Mouse (Mus musculus): ENCODE measurements around the gene Rlf. TPM values are rescaled to one million over a fixed set of nuclear protein-coding genes. Genes with fewer than 3 reads are reported as not detected.

Gene Rlf
- polyA plus RNA-seq, 1 experiment from 2014 or later: 20.7 TPM

DNA sequence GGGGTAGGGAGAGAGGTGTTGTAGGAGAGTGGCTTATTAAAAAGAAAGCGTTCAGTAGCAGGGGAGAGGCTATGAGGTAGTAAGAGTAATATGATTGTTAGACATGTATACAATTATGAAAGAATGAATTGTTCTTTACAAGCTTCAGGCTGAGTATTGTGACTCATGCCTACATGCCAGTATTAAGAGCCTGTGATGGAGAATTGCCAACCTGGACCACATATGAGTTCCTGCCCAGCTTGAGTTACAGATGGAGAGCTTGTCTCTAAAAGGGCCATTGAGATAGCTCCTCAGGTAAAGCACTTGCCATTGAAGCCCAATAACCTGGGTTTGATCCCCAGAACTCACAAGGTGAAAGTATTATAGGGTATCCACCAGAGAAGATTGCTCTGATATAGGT lies 8.3 kb upstream of the Rlf start:
- Histone ChIP-seq H3K9ac (ENCODE audit: low read length) (no peak overlapping the region), H3K27me3 (replicated peaks; ENCODE audit: control insufficient read depth, insufficient read depth, low read length) (no peaks in the 10 kb centered on the region), H3K27ac (ENCODE audit: low read depth) (no peak overlapping the region), H3K36me3 (ENCODE audit: control insufficient read depth, insufficient read depth, low read length) (no peaks in the 10 kb centered on the region), H3K4me1 (replicated peaks; ENCODE audit: control insufficient read depth, insufficient read depth, low read length) (no peaks in the 10 kb centered on the region), H3K4me2 (ENCODE audit: low read length) (no peak overlapping the region), H3K9me3 (ENCODE audit: control insufficient read depth, low read length) (no peaks in the 10 kb centered on the region), H3K4me3 (ENCODE audit: low read depth, low read length) (no peak overlapping the region)
- DNase-seq (ENCODE audit: low spot score) (no peak), ATAC-seq (replicated peaks; ENCODE audit: low FRiP score, low TSS enrichment, low read depth) (no peak)
- 90% methylated on average over 1 of the region's 1 CpGs for WGBS

DNA sequence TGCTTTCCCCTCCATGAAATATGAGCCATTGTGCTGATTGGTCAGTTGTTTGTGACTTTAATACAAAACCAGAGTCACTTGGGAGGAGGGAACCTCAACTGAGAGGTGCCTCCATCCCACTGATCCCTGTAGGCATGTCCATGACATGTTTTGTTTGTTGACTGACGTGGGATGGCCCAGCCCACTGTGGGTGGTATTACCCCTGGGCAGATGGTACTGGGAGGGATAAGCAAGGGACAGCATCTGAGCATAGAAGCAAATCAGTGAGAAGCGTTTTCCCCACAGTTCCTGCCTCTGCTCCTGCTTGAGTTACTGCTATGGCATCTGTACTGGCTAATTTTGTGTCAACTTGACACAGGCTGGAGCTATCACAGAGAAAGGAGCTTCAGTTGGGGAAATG lies 1.3 kb upstream of the Rlf start:
- no peak overlapping the region for H3K4me2 ChIP-seq (ENCODE audit: low read length)
- no peaks in the 10 kb centered on the region; the same call in 1 of the 2 replicates for H3K36me3 ChIP-seq (ENCODE audit: control insufficient read depth, insufficient read depth, low read length)
- ATAC-seq (replicated peaks; ENCODE audit: low FRiP score, low TSS enrichment, low read depth): no peak
- H3K27me3 ChIP-seq (replicated peaks; ENCODE audit: control insufficient read depth, insufficient read depth, low read length): no peaks in the 10 kb centered on the region
- no peaks in the 10 kb centered on the region for H3K9me3 ChIP-seq (ENCODE audit: control insufficient read depth, low read length)
- no peak overlapping the region for H3K27ac ChIP-seq (ENCODE audit: low read depth)
- DNase-seq (ENCODE audit: low spot score): no peak
- H3K4me1 ChIP-seq (replicated peaks; ENCODE audit: control insufficient read depth, insufficient read depth, low read length): peaks cover 15% of the 10 kb centered on the region
- H3K9ac ChIP-seq (ENCODE audit: low read length): no peak overlapping the region
- WGBS: 52% methylated on average over 2 of the region's 2 CpGs
- no peak overlapping the region for H3K4me3 ChIP-seq (ENCODE audit: low read depth, low read length)

DNA sequence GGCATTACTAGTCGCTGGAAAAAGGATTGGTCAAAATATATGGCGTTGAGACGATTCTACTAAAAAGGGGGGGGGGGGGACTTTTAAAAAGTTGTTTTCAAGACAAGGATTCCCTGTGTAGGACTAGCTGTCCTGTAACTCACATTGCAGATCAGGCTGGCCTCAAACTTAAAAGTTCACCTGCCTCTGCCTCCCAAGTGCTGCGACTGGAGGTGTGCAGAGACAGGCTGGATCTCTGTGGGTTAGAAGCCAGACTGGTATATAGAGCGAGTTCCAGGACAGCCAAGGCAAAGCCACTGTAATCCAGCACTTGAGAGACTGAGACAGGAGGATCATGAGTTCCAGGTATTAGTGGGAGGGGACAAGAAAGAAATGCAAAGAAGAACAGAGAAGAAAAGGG lies 605 bp upstream of the Rlf start:
- H3K9ac ChIP-seq (ENCODE audit: low read length): peak overlapping the region; percentile 54
- H3K27ac ChIP-seq (ENCODE audit: low read depth): peak overlapping the region; percentile 70; the same call in 1 of the 2 replicates
- peaks cover 15% of the 10 kb centered on the region for H3K4me1 ChIP-seq (replicated peaks; ENCODE audit: control insufficient read depth, insufficient read depth, low read length)
- no peaks in the 10 kb centered on the region for H3K9me3 ChIP-seq (ENCODE audit: control insufficient read depth, low read length)
- H3K27me3 ChIP-seq (replicated peaks; ENCODE audit: control insufficient read depth, insufficient read depth, low read length): no peaks in the 10 kb centered on the region
- 21% methylated on average over 5 of the region's 5 CpGs for WGBS
- peak overlapping the region; percentile 61 for H3K4me2 ChIP-seq (ENCODE audit: low read length)
- DNase-seq (ENCODE audit: low spot score) (no peak), ATAC-seq (replicated peaks; ENCODE audit: low FRiP score, low TSS enrichment, low read depth) (no peak)
- peak overlapping the region; percentile 62 for H3K4me3 ChIP-seq (ENCODE audit: low read depth, low read length)
- no peaks in the 10 kb centered on the region; the same call in 1 of the 2 replicates for H3K36me3 ChIP-seq (ENCODE audit: control insufficient read depth, insufficient read depth, low read length)

DNA sequence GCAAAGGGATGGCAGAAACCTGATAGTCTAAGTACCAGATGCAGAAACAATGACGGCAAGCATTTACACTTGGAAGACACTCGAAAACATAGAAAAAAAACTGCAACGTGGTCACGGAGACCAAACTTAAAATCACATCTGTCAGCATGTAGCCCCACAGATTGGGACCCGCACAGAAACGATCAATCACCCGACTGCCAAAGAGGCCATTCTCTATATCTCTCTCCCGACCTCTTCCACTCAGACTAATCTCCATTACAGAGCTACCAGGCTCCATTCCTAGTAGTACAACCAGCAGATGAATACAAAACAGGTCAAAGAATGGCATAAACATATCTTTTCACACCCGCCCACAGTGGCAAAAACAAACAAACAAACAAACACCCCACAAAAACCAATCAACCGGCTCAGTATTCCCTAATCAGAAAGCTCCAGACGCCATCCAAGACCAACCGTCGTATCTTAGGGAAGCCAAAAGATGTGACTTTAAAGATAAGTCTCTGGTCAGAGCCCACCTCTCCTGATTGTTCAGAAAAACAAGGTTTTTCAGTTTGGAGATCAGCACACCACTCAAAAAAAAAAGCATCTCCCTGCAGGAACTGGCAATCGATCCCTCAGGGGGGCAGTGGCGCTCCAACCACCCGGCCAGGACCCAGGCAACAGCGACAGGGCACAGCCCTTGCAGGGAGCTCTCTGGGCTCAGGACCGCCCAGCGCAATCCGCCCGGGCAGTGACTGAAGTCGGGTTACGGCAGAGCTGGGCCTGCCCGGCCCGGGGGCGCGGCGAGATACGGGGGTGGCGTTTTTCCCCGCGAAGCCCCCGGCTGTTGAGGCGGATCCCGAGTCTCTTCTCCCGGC lies 720 bp downstream of the Rlf start:
- H3K4me1 ChIP-seq (replicated peaks; ENCODE audit: control insufficient read depth, insufficient read depth, low read length): peaks cover 15% of the 10 kb centered on the region
- DNase-seq (ENCODE audit: low spot score): no peak
- H3K27me3 ChIP-seq (replicated peaks; ENCODE audit: control insufficient read depth, insufficient read depth, low read length): no peaks in the 10 kb centered on the region
- H3K9me3 ChIP-seq (ENCODE audit: control insufficient read depth, low read length): no peaks in the 10 kb centered on the region
- 2% methylated on average over 33 of the region's 36 CpGs for WGBS
- peak; percentile 91 for ATAC-seq (replicated peaks; ENCODE audit: low FRiP score, low TSS enrichment, low read depth)
- H3K4me3 ChIP-seq (ENCODE audit: low read depth, low read length): peak overlapping the region; percentile 62
- peak overlapping the region; percentile 99 for H3K9ac ChIP-seq (ENCODE audit: low read length)
- no peaks in the 10 kb centered on the region; the same call in 1 of the 2 replicates for H3K36me3 ChIP-seq (ENCODE audit: control insufficient read depth, insufficient read depth, low read length)
- H3K27ac ChIP-seq (ENCODE audit: low read depth): peak overlapping the region; percentile 92
- H3K4me2 ChIP-seq (ENCODE audit: low read length): peak overlapping the region; percentile 91

DNA sequence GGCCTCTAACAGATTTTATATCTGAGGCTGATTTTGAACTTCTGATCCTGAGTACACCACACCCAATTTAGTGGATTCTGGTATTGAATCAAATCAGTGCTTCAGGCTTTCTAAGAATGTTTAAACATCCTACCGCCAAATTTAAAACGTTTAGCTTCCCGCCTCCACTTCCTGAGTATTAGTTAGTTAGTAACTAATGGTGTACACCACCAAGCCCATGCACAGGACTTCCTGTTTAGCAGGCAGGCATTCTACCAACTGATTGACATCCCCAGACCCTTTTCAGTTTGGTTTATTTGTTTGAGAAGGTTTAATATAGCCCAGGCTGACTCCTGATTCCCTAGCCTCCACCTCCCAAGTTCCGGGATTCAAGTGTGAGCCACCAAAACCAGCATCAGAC lies 6.0 kb downstream of the Rlf start:
- no peaks in the 10 kb centered on the region; the same call in 1 of the 2 replicates for H3K36me3 ChIP-seq (ENCODE audit: control insufficient read depth, insufficient read depth, low read length)
- DNase-seq (ENCODE audit: low spot score) (no peak), ATAC-seq (replicated peaks; ENCODE audit: low FRiP score, low TSS enrichment, low read depth) (no peak)
- H3K9ac ChIP-seq (ENCODE audit: low read length): no peak overlapping the region
- no peak overlapping the region for H3K27ac ChIP-seq (ENCODE audit: low read depth)
- H3K9me3 ChIP-seq (ENCODE audit: control insufficient read depth, low read length): no peaks in the 10 kb centered on the region
- WGBS: 83% methylated on average over 4 of the region's 4 CpGs
- H3K4me3 ChIP-seq (ENCODE audit: low read depth, low read length): no peak overlapping the region
- H3K27me3 ChIP-seq (replicated peaks; ENCODE audit: control insufficient read depth, insufficient read depth, low read length): no peaks in the 10 kb centered on the region
- peaks cover 11% of the 10 kb centered on the region for H3K4me1 ChIP-seq (replicated peaks; ENCODE audit: control insufficient read depth, insufficient read depth, low read length)
- no peak overlapping the region for H3K4me2 ChIP-seq (ENCODE audit: low read length)

DNA sequence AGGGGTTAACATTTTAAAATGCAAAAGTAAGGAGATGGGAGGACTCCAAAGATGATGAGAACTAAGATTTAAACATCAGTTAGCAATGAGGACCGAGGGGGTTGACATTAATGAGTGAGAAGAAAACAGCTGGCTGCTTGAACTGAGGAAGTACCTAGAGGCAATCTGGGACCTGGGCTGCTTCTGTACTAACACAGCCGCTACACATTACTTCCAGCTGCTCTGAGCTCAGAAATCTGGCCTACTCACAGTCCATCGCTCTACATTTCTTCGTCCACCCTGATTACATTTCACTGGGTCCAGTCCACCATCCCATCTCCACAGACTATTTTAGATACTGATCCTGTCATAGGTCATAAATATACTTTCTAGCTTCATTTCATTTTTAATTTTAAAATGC lies 17.0 kb downstream of the Rlf start:
- Histone ChIP-seq H3K4me3 (ENCODE audit: low read depth, low read length) (no peak overlapping the region), H3K4me1 (replicated peaks; ENCODE audit: control insufficient read depth, insufficient read depth, low read length) (no peaks in the 10 kb centered on the region; the same call in 1 of the 2 replicates), H3K9ac (ENCODE audit: low read length) (no peak overlapping the region), H3K27ac (ENCODE audit: low read depth) (no peak overlapping the region), H3K4me2 (ENCODE audit: low read length) (no peak overlapping the region), H3K9me3 (ENCODE audit: control insufficient read depth, low read length) (no peaks in the 10 kb centered on the region), H3K27me3 (replicated peaks; ENCODE audit: control insufficient read depth, insufficient read depth, low read length) (no peaks in the 10 kb centered on the region), H3K36me3 (ENCODE audit: control insufficient read depth, insufficient read depth, low read length) (no peaks in the 10 kb centered on the region)
- DNase-seq (ENCODE audit: low spot score) (no peak), ATAC-seq (replicated peaks; ENCODE audit: low FRiP score, low TSS enrichment, low read depth) (no peak)
- WGBS: 89% methylated on average over 4 of the region's 4 CpGs

DNA sequence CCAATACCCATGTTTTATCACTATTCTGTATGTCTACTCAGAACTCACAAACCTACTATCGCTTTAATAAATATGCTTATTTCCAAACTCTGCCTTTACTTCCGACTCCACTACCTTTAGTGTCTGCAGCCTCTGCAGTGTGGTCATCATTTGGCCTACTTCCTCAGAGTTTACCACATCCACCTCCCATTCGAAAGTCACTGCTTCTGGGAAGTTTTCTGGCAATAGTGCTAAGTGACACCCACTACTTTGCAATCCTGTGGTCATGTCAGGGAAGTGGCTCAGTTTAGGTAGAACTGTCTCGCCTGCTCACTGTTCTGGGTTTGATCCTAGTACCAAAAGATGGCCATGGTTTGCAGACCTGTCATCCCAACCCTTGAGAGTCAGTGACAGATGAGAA lies 17.9 kb downstream of the Rlf start:
- 93% methylated on average over 4 of the region's 4 CpGs for WGBS
- Histone ChIP-seq H3K36me3 (ENCODE audit: control insufficient read depth, insufficient read depth, low read length) (no peaks in the 10 kb centered on the region), H3K27me3 (replicated peaks; ENCODE audit: control insufficient read depth, insufficient read depth, low read length) (no peaks in the 10 kb centered on the region), H3K9ac (ENCODE audit: low read length) (no peak overlapping the region), H3K4me2 (ENCODE audit: low read length) (no peak overlapping the region), H3K9me3 (ENCODE audit: control insufficient read depth, low read length) (no peaks in the 10 kb centered on the region), H3K4me1 (replicated peaks; ENCODE audit: control insufficient read depth, insufficient read depth, low read length) (no peaks in the 10 kb centered on the region; the same call in 1 of the 2 replicates), H3K4me3 (ENCODE audit: low read depth, low read length) (no peak overlapping the region), H3K27ac (ENCODE audit: low read depth) (no peak overlapping the region)
- ATAC-seq (replicated peaks; ENCODE audit: low FRiP score, low TSS enrichment, low read depth): no peak
- DNase-seq (ENCODE audit: low spot score): no peak

DNA sequence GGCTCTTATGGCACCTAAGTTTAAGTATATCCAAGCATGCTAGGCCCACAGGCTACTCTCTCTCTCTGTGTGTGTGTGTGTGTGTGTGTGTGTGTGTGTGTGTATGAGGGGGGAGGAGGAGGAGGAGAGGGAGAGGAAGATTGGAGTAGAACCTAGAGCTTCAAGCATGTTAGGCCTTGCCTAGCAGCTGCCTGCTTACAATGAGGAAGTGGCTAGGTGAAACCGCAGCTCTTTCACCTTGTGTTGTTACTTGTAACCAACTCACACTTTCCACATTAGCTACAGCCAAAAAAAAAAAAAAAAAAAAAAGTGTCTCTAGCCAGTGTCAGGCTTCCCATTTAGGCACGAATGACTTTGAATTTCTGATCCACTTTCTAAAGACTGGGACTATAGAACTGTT lies 18.7 kb downstream of the Rlf start:
- no peak overlapping the region for H3K4me3 ChIP-seq (ENCODE audit: low read depth, low read length)
- no peaks in the 10 kb centered on the region for H3K4me1 ChIP-seq (replicated peaks; ENCODE audit: control insufficient read depth, insufficient read depth, low read length)
- no peak overlapping the region for H3K9ac ChIP-seq (ENCODE audit: low read length)
- H3K27ac ChIP-seq (ENCODE audit: low read depth): no peak overlapping the region
- no peaks in the 10 kb centered on the region for H3K36me3 ChIP-seq (ENCODE audit: control insufficient read depth, insufficient read depth, low read length)
- no peaks in the 10 kb centered on the region for H3K27me3 ChIP-seq (replicated peaks; ENCODE audit: control insufficient read depth, insufficient read depth, low read length)
- no peaks in the 10 kb centered on the region for H3K9me3 ChIP-seq (ENCODE audit: control insufficient read depth, low read length)
- no peak overlapping the region for H3K4me2 ChIP-seq (ENCODE audit: low read length)
- DNase-seq (ENCODE audit: low spot score): no peak
- ATAC-seq (replicated peaks; ENCODE audit: low FRiP score, low TSS enrichment, low read depth): no peak
- WGBS: 87% methylated on average over 2 of the region's 2 CpGs

DNA sequence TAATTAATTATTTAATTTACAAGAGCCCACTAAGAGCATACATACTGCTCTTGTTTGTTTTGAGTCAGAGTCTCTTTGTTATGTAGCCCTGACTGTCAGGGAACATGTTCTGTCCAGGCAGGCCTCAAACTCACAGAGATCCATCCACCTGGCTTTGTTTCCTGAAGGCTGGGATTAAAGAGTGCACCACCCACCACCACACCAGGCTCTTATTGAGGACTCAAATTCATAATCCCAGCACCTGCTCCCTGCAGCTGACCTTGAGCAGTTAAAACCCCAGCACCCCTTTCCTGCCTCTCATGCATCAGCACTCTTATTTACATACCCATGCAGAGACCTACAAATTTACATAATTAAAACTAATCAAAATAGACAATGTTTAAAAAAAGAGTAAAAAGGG lies 20.1 kb downstream of the Rlf start:
- Histone ChIP-seq H3K27me3 (replicated peaks; ENCODE audit: control insufficient read depth, insufficient read depth, low read length) (no peaks in the 10 kb centered on the region), H3K4me3 (ENCODE audit: low read depth, low read length) (no peak overlapping the region), H3K36me3 (ENCODE audit: control insufficient read depth, insufficient read depth, low read length) (peaks cover 5% of the 10 kb centered on the region; the same call in 1 of the 2 replicates), H3K9me3 (ENCODE audit: control insufficient read depth, low read length) (no peaks in the 10 kb centered on the region), H3K4me2 (ENCODE audit: low read length) (no peak overlapping the region), H3K9ac (ENCODE audit: low read length) (no peak overlapping the region), H3K27ac (ENCODE audit: low read depth) (no peak overlapping the region), H3K4me1 (replicated peaks; ENCODE audit: control insufficient read depth, insufficient read depth, low read length) (no peaks in the 10 kb centered on the region)
- no peak for DNase-seq (ENCODE audit: low spot score)
- ATAC-seq (replicated peaks; ENCODE audit: low FRiP score, low TSS enrichment, low read depth): no peak
